Mouse (Mus musculus) left cerebral cortex, postnatal 14 days (tissue): ENCODE measurements around the gene Cd37. TPM values are rescaled to one million over a fixed set of nuclear protein-coding genes. Genes with fewer than 3 reads are reported as not detected.

ENCODE experiments used
- DNase-seq, 2 experiments: peaks; one replicate each; pipeline ENCODE4 v3.0.0; 2021 to 2022; ENCODE audit warnings: low spot score in 2 of 2, mixed read lengths in 1 of 2
- intact Hi-C: fragments of 180-260 bp; cut with DNase I; formaldehyde crosslinking; loops from one replicate; pipeline ENCODE4 v1.15.1; 2025
- total RNA-seq, 2 experiments: library from RNA; stranded (reverse); gene quantifications; 2 replicates each; pipeline ENCODE4 v1.2.3; 2021

Cd37 gene
- total RNA-seq, 2 experiments from 2014 or later: 3.4 to 4.0 TPM

DNA sequence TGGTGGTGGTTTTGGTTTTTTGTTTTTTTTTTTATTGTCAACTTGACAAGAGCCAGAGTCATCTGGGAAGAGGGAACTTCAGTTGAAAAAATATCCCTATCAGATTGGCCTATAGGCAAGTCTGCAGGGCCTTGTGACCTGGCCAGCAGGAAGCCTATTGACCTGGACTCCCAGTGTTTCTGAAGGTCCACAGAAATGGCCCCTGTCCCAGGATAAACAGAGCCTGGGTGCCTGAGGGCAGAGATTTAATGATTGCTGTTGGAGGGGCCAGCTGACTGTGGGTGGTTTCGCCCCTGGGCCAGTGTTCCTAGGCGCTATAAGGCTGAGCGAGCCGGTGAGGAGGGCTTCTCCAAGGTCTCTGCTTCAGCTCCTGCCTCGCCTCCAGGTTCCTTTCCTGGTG is 25.2 kb downstream of the Cd37 start:
- intact Hi-C loops: no loop called here
- no peak for DNase-seq

- intact Hi-C loops: no loop called here
- no peak for DNase-seq
These were observed 26.6 kb downstream of the Cd37 start for GRCm38 (mm10) chr7:45212356-45212755.

- intact Hi-C loops: no loop called here
- DNase-seq: no peak
These were observed 27.1 kb downstream of the Cd37 start, which contains the start of gene Dkkl1 for GRCm38 (mm10) chr7:45211851-45212251. Gene Dkkl1 (minus strand): TSS chr7:45212147.

GRCm38 (mm10) chr7:45211070-45211469 is 27.8 kb downstream of the Cd37 start:
- no peak for DNase-seq
- intact Hi-C loops: no loop called here

DNA sequence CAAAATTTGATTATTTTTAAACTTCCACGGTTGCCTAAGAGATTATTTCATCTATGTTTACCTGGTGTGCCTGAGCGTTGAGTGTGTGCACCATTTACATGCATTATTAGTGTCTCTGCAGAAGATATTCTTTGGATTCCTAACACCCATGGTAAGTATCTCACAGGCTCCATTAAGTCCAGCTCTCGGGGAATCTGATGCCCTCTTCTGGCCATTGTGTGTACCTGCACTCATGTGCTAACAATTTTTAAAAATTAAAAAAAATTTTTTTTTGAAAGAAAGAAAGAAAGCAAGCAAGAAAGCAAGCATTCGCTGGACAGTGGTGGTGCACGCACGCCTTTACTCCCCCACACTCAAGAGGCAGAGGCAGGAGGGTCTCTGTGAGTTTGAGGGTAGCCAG is 30.7 kb downstream of the Cd37 start:
- intact Hi-C loops: no loop called here
- DNase-seq: no peak

DNA sequence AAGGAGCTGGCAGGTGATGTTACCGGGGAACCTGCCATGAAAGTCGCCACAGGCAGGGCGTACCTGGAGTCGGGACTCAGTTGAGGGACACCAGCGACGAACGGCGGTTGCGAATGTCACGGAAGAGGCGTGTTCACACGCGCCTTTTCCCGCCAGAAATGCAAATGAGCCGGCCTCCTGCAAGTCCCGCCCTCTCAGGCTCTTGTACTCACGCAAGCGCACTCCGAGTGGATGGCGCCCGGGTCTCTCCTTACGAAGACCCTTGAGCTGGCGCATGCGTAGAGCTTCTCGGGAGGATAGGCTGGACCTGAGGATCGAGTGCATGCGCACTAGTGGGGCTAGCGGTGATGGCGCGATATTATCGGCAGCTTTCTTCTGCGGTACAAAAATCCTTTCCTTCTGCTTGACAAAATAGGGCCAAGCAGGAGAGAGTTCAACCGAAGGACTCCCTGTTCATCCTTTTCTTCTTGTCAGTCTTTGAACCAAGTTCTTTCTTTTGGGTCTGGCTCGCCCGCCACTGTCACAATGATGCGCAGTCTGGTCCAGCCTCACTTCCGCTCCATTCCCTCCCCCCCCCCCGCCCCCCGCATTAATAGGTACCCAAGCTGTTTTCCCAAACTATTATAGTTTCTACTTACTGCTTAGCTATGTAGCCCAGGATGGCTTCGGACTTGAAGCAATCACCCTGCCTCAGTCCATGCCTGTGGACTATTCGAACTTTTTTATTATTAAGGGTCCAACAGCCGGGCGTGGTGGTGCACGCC is 34.4 kb downstream of the Cd37 start, which contains the start of gene Ccdc155:
Gene Ccdc155, minus strand, starts transcription at position 513 of the 764 bp plus-strand sequence.
- intact Hi-C loops: no loop called here
- peak; percentile 93 to 94 for DNase-seq

GRCm38 (mm10) chr7:45202654-45203053 is 36.3 kb downstream of the Cd37 start:
- intact Hi-C loops: no loop called here
- DNase-seq: peak in 1 of 2 experiments; percentile 51

DNA sequence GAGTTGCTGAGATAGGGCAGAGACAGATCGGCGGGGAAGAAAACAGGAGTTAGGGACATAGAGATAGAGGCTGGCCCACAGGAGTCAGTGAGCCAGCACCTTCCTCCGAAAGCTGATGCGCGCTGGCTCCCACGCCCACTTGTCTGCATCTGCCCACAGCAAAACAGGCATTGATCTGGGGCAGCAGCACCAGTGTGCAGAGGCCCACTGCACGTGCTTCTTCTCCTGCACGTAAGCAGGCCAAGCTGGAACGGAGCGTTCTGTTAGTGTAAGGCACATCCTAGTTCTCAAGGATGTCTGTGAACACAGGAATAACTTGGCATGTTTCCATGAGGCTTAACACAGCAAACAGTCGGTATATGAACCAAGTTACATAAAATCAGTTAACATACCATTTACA is 40.0 kb downstream of the Cd37 start:
- DNase-seq: peak; percentile 44 to 83
- intact Hi-C loops: loop anchor here (2.0 kb wide), 1 partner anchor 36 kb away; the partner anchor contains the start of gene Slc17a7

GRCm38 (mm10) chr7:45198435-45198834 is 40.5 kb downstream of the Cd37 start:
- intact Hi-C loops: loop anchor here (2.0 kb wide), 1 partner anchor 36 kb away; the partner anchor contains the start of gene Slc17a7

GRCm38 (mm10) chr7:45196994-45197393 is 41.9 kb downstream of the Cd37 start:
- DNase-seq: peak in 1 of 2 experiments; percentile 58
- intact Hi-C loops: no loop called here

More at GRCm38 (mm10) chr7:45198435-45198834, 40.5 kb downstream of the Cd37 start:
- DNase-seq: peak; percentile 76 to 77

- DNase-seq: no peak
- intact Hi-C loops: no loop called here
These were observed 42.8 kb downstream of the Cd37 start for GRCm38 (mm10) chr7:45196176-45196535.

- intact Hi-C loops: no loop called here
- DNase-seq: no peak
These were observed 43.4 kb downstream of the Cd37 start for GRCm38 (mm10) chr7:45195341-45196175.

- intact Hi-C loops: no loop called here
- no peak for DNase-seq
These were observed 44.8 kb downstream of the Cd37 start for GRCm38 (mm10) chr7:45193871-45194785.

DNA sequence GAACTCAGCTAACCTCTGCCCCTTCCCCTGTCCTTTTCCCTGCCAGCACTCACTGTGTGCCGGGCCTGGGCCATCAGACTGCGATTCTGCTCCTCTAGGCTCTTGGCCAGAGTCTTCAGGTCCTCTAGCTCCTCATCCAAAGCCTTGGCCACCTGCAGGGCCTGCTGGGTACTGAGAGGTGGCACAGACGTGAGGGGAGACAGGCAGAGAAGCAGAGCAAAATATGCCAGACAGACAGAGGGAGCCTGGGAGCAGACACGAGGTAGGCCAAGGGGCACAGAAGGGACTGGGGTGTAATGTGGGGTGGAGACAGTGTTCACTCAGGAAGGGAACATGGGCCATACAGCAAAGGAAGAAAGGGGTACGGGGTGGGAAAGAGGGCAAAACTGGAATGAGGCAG is 45.5 kb downstream of the Cd37 start:
- no peak for DNase-seq

GRCm38 (mm10) chr7:45192585-45193310 is 46.2 kb downstream of the Cd37 start:
- DNase-seq: no peak
- intact Hi-C loops: no loop called here

More for the DNA sequence above, 45.5 kb downstream of the Cd37 start:
- intact Hi-C loops: no loop called here

DNA sequence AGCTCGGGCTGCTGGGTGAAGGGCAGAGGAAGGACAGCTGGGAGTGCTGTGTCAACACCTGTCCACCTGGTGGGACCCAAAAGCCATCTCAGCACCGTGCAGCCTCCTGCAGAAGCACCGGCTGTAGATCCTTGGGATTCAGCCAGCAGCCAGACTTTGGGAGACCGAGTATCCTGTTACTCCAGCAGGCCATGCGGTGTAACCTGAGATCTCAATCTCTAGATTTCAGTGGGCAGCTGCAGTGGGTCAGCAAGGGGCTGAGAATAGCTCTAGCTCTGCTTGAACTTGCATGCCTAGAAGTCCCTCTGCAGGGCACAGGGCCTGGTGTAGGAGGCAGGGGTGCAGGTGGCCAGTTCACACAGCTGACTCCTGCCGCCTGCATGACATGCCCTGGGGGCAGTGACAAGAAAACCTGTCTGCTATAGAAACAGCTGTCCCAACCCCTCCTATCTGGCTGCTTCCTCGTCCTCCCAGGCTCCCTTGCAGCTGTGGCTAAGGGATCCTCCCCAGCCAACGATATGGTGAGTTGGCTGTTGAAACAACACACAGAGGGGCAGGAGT is 47.0 kb downstream of the Cd37 start:
- DNase-seq: no peak
- intact Hi-C loops: no loop called here

- intact Hi-C loops: no loop called here
- DNase-seq: no peak
These were observed 47.8 kb downstream of the Cd37 start for GRCm38 (mm10) chr7:45191161-45191560.

GRCm38 (mm10) chr7:45190186-45190585 is 48.7 kb downstream of the Cd37 start:
- no peak for DNase-seq
- intact Hi-C loops: no loop called here
